Mouse (Mus musculus) frontal cortex, postnatal 25 days (tissue): ENCODE measurements around the gene Ppp2r2d.

Experiments
- DNase-seq, 2 experiments: peaks; one replicate each; pipeline ENCODE4 v3.0.0; 2022; ENCODE audit warnings: low spot score in 2 of 2

Gene Ppp2r2d

DNA sequence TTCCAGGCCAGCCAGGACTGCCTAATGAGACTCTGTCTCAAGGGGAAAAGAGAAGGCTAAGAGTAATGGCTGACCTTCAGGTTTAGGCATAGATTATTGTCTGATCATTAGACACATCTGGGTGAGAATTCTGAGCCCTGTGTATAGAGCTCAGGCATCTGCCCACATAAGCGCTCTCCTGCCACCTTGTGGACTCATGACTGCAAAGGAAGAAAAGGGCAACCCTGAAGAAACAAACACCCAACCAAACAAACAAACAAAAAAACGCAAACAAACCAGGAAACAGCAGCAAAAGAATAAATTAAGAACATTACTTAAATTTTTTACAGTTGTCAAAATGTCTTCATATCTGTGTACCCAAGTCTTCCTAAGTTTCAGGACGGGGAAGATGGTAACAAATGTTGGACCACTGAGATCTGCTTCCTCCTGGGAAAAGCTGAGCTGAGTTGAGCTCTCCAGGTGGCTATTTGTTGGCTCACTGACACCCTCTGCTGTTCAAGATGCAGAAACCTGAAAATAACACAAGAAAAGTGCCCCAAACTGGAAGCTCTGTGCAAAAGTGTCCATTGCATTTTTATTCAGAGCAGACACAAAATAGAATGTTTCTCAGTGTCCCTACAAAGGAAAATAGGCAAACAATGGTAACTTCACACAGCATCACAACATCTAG lies 78.0 kb downstream of the Ppp2r2d start:
- DNase-seq: no peak

DNA sequence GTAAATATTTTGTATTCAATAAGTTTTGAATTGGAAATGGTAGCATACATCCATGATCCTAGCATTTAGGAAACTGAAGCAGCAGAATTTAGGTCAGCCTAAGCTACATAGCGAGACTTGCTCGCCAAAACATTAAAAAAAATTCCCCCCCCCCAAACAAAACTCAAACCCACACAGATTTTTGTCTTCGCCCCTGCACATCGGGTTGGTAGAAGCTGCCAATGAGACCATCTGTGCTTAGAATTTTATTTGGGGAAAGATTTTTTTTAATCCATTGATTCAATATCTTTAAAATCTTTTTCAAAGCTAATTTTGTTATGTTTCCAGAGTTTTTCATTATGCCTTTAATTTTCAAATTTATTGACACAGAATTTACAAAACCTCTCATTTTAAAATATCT lies 82.6 kb downstream of the Ppp2r2d start:
- no peak for DNase-seq
